Mouse (Mus musculus) bone marrow, adult 2 months (tissue): ENCODE results near the gene Sez6.

ENCODE experiments used
- CTCF ChIP-seq: fragments of 200-500 bp; IDR thresholded peaks from 2 replicates; pipeline ENCODE4 v1.5.1; 2011; ENCODE audit warnings: low read length, control low read depth; ENCODE audit not compliant: control insufficient read depth, insufficient read depth
- POLR2A ChIP-seq: fragments of 200-500 bp; IDR thresholded peaks from 2 replicates; pipeline ENCODE4 v1.6.1; 2011; ENCODE audit warnings: low read depth, mild to moderate bottlenecking, control low read depth, low read length, borderline replicate concordance; ENCODE audit not compliant: control insufficient read depth

- TF ChIP-seq CTCF, result no peak
- no peak for TF ChIP-seq POLR2A
Measured at GRCm38 (mm10) chr11:77958268-77958667, 27.7 kb downstream of the Sez6 start.
